Mouse (Mus musculus): ENCODE data around the gene Rps13.

GRCm38 (mm10) chr7:116307099-116307870 is 26.7 kb downstream of the Rps13 start:
- no peak for TF ChIP-seq CTCF (conservative IDR thresholded peaks at IDR 0.05; ENCODE audit: insufficient read depth, insufficient read length, low read depth, low read length)
- TF ChIP-seq POLR2A (IDR thresholded peaks at IDR 0.05; ENCODE audit: low read depth, low read length) = no peak

Data from kidney, adult 2 months (tissue).